Mouse (Mus musculus) liver, embryonic 13.5 days (tissue): Measurements from ENCODE around the gene Anxa5. TPM values are rescaled to one million over a fixed set of nuclear protein-coding genes. Genes with fewer than 3 reads are reported as not detected.

ENCODE experiments used
- ATAC-seq: fragments of 200-750 bp; cut with Nextera tagmentation; 2 replicates; pipeline ENCODE4 v1.8.0; 2017; ENCODE audit warnings: low read depth, mild to moderate bottlenecking, moderate number of reproducible peaks, moderate library complexity
- DNase-seq: peaks from one replicate; pipeline ENCODE4 v3.0.0; 2022
- H3K27ac ChIP-seq: fragments of 300-500 bp; sonication (generic); 2 replicates; pipeline ENCODE4 v1.5.1; 2015; ENCODE audit warnings: moderate library complexity, mild to moderate bottlenecking, inconsistent platforms
- H3K27me3 ChIP-seq: fragments of 300-500 bp; sonication (generic); 2 replicates; pipeline ENCODE4 v1.6.1; 2015; ENCODE audit warnings: mild to moderate bottlenecking, inconsistent platforms
- H3K36me3 ChIP-seq: fragments of 300-500 bp; sonication (generic); 2 replicates; pipeline ENCODE4 v1.6.1; 2015; ENCODE audit warnings: mild to moderate bottlenecking, inconsistent platforms
- H3K4me1 ChIP-seq: fragments of 300-500 bp; sonication (generic); replicated peaks from 2 replicates; pipeline ENCODE4 v1.6.1; 2015; ENCODE audit warnings: inconsistent platforms
- H3K4me2 ChIP-seq: fragments of 300-500 bp; sonication (generic); 2 replicates; pipeline ENCODE4 v1.6.1; 2015; ENCODE audit warnings: inconsistent platforms, mild to moderate bottlenecking, moderate library complexity
- H3K4me3 ChIP-seq: fragments of 300-500 bp; sonication (generic); replicated peaks from 2 replicates; pipeline ENCODE4 v1.5.1; 2015; ENCODE audit warnings: mild to moderate bottlenecking, inconsistent platforms
- H3K9ac ChIP-seq: fragments of 300-500 bp; sonication (generic); 2 replicates; pipeline ENCODE4 v1.6.1; 2015; ENCODE audit warnings: mild to moderate bottlenecking, inconsistent platforms
- H3K9me3 ChIP-seq: fragments of 300-500 bp; sonication (generic); replicated peaks from 2 replicates; pipeline ENCODE4 v1.6.1; 2016; ENCODE audit warnings: inconsistent platforms
- WGBS: fragments of 180-500 bp; shearing (Covaris S2); methylation state at CpG from one replicate; pipeline ENCODE4 v1.1.7; 2015; ENCODE audit not compliant: insufficient replicate concordance; 5-methylcytosine and 5-hydroxymethylcytosine counted together
- polyA plus RNA-seq: library from polyadenylated mRNA; unstranded; fragments of >200 nt; fragmentation: Nextera tagmentation; extraction: Ambion mirVana; gene quantifications from 2 replicates; pipeline ENCODE4 v1.2.1, GENCODE M21; 2015

Anxa5 gene
- polyA plus RNA-seq, 1 experiment from 2014 or later = 68.6 TPM

- WGBS = 67% methylated on average over 3 of the region's 3 CpGs
- Histone ChIP-seq H3K4me2 (no peak overlapping the region), H3K27me3 (no peaks in the 10 kb centered on the region), H3K9me3 (no peaks in the 10 kb centered on the region), H3K27ac (no peak overlapping the region), H3K36me3 (peaks cover 9% of the 10 kb centered on the region; the same call in 1 of the 2 replicates), H3K4me1 (peaks cover 5% of the 10 kb centered on the region; the same call in 1 of the 2 replicates), H3K4me3 (no peak overlapping the region), H3K9ac (no peak overlapping the region)
- no peak for ATAC-seq
- no peak for DNase-seq
Measured at GRCm38 (mm10) chr3:36446041-36446440, 29.7 kb downstream of the Anxa5 start.

GRCm38 (mm10) chr3:36442426-36442825 is 33.3 kb downstream of the Anxa5 start:
- H3K27ac ChIP-seq = no peak overlapping the region
- DNase-seq (no peak), ATAC-seq (no peak)
- H3K9ac ChIP-seq = no peak overlapping the region
- no peak overlapping the region for H3K4me2 ChIP-seq
- H3K4me3 ChIP-seq = no peak overlapping the region
- WGBS = 0% methylated on average over 2 of the region's 2 CpGs
- H3K9me3 ChIP-seq = no peaks in the 10 kb centered on the region
- no peaks in the 10 kb centered on the region for H3K4me1 ChIP-seq
- no peaks in the 10 kb centered on the region for H3K36me3 ChIP-seq
- H3K27me3 ChIP-seq = no peaks in the 10 kb centered on the region

- DNase-seq (no peak), ATAC-seq (no peak)
- H3K36me3 ChIP-seq = no peaks in the 10 kb centered on the region
- H3K4me1 ChIP-seq = no peaks in the 10 kb centered on the region
- 61% methylated on average over 4 of the region's 4 CpGs for WGBS
- no peak overlapping the region for H3K4me3 ChIP-seq
- no peak overlapping the region for H3K9ac ChIP-seq
- no peaks in the 10 kb centered on the region for H3K9me3 ChIP-seq
- no peaks in the 10 kb centered on the region for H3K27me3 ChIP-seq
- H3K27ac ChIP-seq = no peak overlapping the region
- no peak overlapping the region for H3K4me2 ChIP-seq
Measured at GRCm38 (mm10) chr3:36440280-36440679, 35.4 kb downstream of the Anxa5 start.

GRCm38 (mm10) chr3:36430360-36430759 is 45.3 kb downstream of the Anxa5 start:
- Histone ChIP-seq H3K36me3 (no peaks in the 10 kb centered on the region), H3K27me3 (no peaks in the 10 kb centered on the region), H3K4me2 (no peak overlapping the region), H3K4me1 (no peaks in the 10 kb centered on the region), H3K9ac (no peak overlapping the region), H3K9me3 (no peaks in the 10 kb centered on the region), H3K4me3 (no peak overlapping the region), H3K27ac (no peak overlapping the region)
- DNase-seq = no peak
- ATAC-seq = no peak
- 22% methylated on average over 1 of the region's 1 CpGs for WGBS

- ATAC-seq (no peak), DNase-seq (no peak)
- Histone ChIP-seq H3K9ac (no peak overlapping the region), H3K4me3 (no peak overlapping the region), H3K27ac (no peak overlapping the region), H3K36me3 (no peaks in the 10 kb centered on the region), H3K4me2 (no peak overlapping the region), H3K9me3 (no peaks in the 10 kb centered on the region), H3K27me3 (no peaks in the 10 kb centered on the region), H3K4me1 (no peaks in the 10 kb centered on the region)
- 77% methylated on average over 8 of the region's 8 CpGs for WGBS
Measured at GRCm38 (mm10) chr3:36427386-36427785, 48.3 kb downstream of the Anxa5 start.

- DNase-seq = no peak
- no peak overlapping the region for H3K4me2 ChIP-seq
- WGBS = 58% methylated on average over 2 of the region's 2 CpGs
- H3K9me3 ChIP-seq = no peaks in the 10 kb centered on the region
- ATAC-seq = no peak
- H3K9ac ChIP-seq = no peak overlapping the region
- no peak overlapping the region for H3K4me3 ChIP-seq
- H3K4me1 ChIP-seq = no peaks in the 10 kb centered on the region
- no peak overlapping the region for H3K27ac ChIP-seq
- H3K27me3 ChIP-seq = no peaks in the 10 kb centered on the region
- H3K36me3 ChIP-seq = no peaks in the 10 kb centered on the region
Measured at GRCm38 (mm10) chr3:36409456-36409855, 66.2 kb downstream of the Anxa5 start.

GRCm38 (mm10) chr3:36406967-36407366 is 68.7 kb downstream of the Anxa5 start:
- Histone ChIP-seq H3K4me1 (no peaks in the 10 kb centered on the region), H3K9me3 (no peaks in the 10 kb centered on the region), H3K4me3 (no peak overlapping the region), H3K27me3 (no peaks in the 10 kb centered on the region), H3K27ac (no peak overlapping the region), H3K36me3 (no peaks in the 10 kb centered on the region), H3K4me2 (no peak overlapping the region), H3K9ac (no peak overlapping the region)
- ATAC-seq (no peak), DNase-seq (no peak)
- WGBS = 72% methylated on average over 5 of the region's 5 CpGs

GRCm38 (mm10) chr3:36406340-36406739 is 69.4 kb downstream of the Anxa5 start:
- ATAC-seq (no peak), DNase-seq (no peak)
- WGBS = 57% methylated on average over 2 of the region's 2 CpGs
- Histone ChIP-seq H3K9ac (no peak overlapping the region), H3K36me3 (no peaks in the 10 kb centered on the region), H3K4me1 (no peaks in the 10 kb centered on the region), H3K27ac (no peak overlapping the region), H3K9me3 (no peaks in the 10 kb centered on the region), H3K4me3 (no peak overlapping the region), H3K27me3 (no peaks in the 10 kb centered on the region), H3K4me2 (no peak overlapping the region)

- Histone ChIP-seq H3K9me3 (no peaks in the 10 kb centered on the region), H3K36me3 (no peaks in the 10 kb centered on the region), H3K27me3 (no peaks in the 10 kb centered on the region), H3K4me1 (no peaks in the 10 kb centered on the region), H3K27ac (no peak overlapping the region), H3K4me2 (no peak overlapping the region), H3K9ac (no peak overlapping the region), H3K4me3 (no peak overlapping the region)
- 59% methylated on average over 2 of the region's 2 CpGs for WGBS
- ATAC-seq (no peak), DNase-seq (no peak)
Measured at GRCm38 (mm10) chr3:36401900-36402299, 73.8 kb downstream of the Anxa5 start.

- no peak for ATAC-seq
Measured at GRCm38 (mm10) chr3:36400657-36401056, 75.0 kb downstream of the Anxa5 start.

More at GRCm38 (mm10) chr3:36400657-36401056, 75.0 kb downstream of the Anxa5 start:
- H3K4me1 ChIP-seq = no peaks in the 10 kb centered on the region
- no peak for DNase-seq
- WGBS = 68% methylated on average over 10 of the region's 10 CpGs
- H3K27ac ChIP-seq = no peak overlapping the region
- H3K27me3 ChIP-seq = no peaks in the 10 kb centered on the region
- H3K9ac ChIP-seq = no peak overlapping the region
- H3K9me3 ChIP-seq = no peaks in the 10 kb centered on the region
- no peaks in the 10 kb centered on the region for H3K36me3 ChIP-seq
- H3K4me3 ChIP-seq = no peak overlapping the region
- H3K4me2 ChIP-seq = no peak overlapping the region
